Mouse (Mus musculus) heart, postnatal 0 days (tissue): ENCODE measurements around the gene Llcfc1. TPM values are rescaled to one million over a fixed set of nuclear protein-coding genes. Genes with fewer than 3 reads are reported as not detected.

Experiments
- ATAC-seq: fragments of 200-750 bp; cut with Nextera tagmentation; 2 replicates; pipeline ENCODE4 v1.8.0; 2017; ENCODE audit warnings: low read depth, moderate number of reproducible peaks, moderate library complexity; ENCODE audit not compliant: insufficient read depth
- DNase-seq: peaks from one replicate; pipeline ENCODE4 v3.0.0-alpha.2; 2016; ENCODE audit warnings: low spot score
- H3K27ac ChIP-seq: fragments of 300-500 bp; sonication (generic); 2 replicates; pipeline ENCODE4 v1.5.1; 2014; ENCODE audit warnings: low read depth, mild to moderate bottlenecking
- H3K27me3 ChIP-seq: fragments of 300-500 bp; sonication (generic); 2 replicates; pipeline ENCODE4 v1.6.1; 2014; ENCODE audit warnings: low read length, mixed read lengths; ENCODE audit not compliant: control insufficient read depth, insufficient read depth
- H3K36me3 ChIP-seq: fragments of 300-500 bp; sonication (generic); replicated peaks from 2 replicates; pipeline ENCODE4 v1.6.1; 2014; ENCODE audit warnings: low read length, mixed read lengths; ENCODE audit not compliant: control insufficient read depth, insufficient read depth
- H3K4me1 ChIP-seq: fragments of 300-500 bp; sonication (generic); 2 replicates; pipeline ENCODE4 v1.6.1; 2014; ENCODE audit warnings: antibody characterized with exemption; ENCODE audit not compliant: control insufficient read depth, insufficient read depth
- H3K4me2 ChIP-seq: fragments of 300-500 bp; sonication (generic); 2 replicates; pipeline ENCODE4 v1.6.1; 2014; ENCODE audit warnings: low read depth, mild to moderate bottlenecking, low read length, moderate library complexity
- H3K4me3 ChIP-seq: fragments of 300-500 bp; sonication (generic); 2 replicates; pipeline ENCODE4 v1.5.1; 2014; ENCODE audit warnings: low read depth, low read length
- H3K9ac ChIP-seq: fragments of 300-500 bp; sonication (generic); replicated peaks from 2 replicates; pipeline ENCODE4 v1.6.1; 2014; ENCODE audit warnings: low read depth, low read length, mixed read lengths
- H3K9me3 ChIP-seq: fragments of 300-500 bp; sonication (generic); replicated peaks from 2 replicates; pipeline ENCODE4 v1.6.1; 2016; ENCODE audit warnings: low read length; ENCODE audit not compliant: control insufficient read depth
- CTCF ChIP-seq: IDR thresholded peaks from 2 replicates; pipeline ENCODE4 v1.5.1; 2016; ENCODE audit warnings: antibody characterized with exemption, control low read depth, low read depth
- EP300 ChIP-seq: IDR thresholded peaks from 2 replicates; pipeline ENCODE4 v1.6.1; 2016; ENCODE audit warnings: antibody characterized with exemption, low read depth
- WGBS: fragments of 180-500 bp; shearing (Covaris S2); extraction: QIAGEN DNeasy Blood & Tissue Kit; methylation state at CpG from one replicate; pipeline ENCODE4 v1.1.7; 2014; 5-methylcytosine and 5-hydroxymethylcytosine counted together
- polyA plus RNA-seq: library from polyadenylated mRNA; unstranded; fragments of >200 nt; fragmentation: Nextera tagmentation; extraction: Ambion mirVana; gene quantifications from 2 replicates; pipeline ENCODE4 v1.2.1, GENCODE M21; 2015
- total RNA-seq: library from RNA; depleted of rRNA; stranded (reverse); fragments of >200 nt; gene quantifications from 2 replicates; pipeline ENCODE4 v1.2.3, GENCODE M21; 2014; ENCODE audit warnings: low replicate concordance; rRNA removed

The Llcfc1 gene
- total and polyA plus RNA-seq, 2 experiments from 2014 or later: not detected

DNA sequence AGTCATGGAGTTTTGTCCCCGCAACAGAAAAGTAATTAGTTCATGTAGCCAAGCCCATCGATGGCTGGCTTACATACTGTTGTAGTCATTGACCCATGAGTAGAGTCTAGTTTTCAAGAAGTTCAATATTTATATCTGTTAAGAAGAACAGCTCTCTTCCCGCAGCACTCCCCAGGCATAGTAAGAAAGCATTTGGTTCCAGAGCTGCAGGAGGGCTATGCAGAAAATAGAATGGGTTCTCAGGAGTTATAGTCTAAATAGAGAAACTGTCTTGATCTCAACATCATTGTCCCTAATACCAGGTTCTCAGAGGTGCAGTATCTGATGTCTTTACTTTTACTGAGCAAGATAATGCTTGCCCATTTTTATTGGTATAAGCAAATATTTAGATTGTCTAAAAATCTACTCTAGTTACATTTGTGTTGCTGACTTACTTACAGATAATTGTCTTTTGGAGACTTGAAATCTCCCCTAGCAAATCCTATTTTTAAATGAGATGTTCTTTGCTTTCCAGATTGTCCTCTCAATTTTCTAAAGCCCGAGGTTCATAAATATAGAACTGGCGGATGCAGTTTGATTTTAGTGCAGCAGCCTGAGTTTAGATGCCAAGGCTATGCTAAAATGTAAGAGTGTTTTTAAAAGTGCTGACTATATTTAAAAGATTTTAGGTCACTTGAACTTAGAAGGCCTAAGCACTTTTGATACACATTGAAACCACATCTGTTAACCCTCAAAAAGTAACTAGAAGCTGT is 50.7 kb downstream of the Llcfc1 start:
- Histone ChIP-seq H3K27me3 (no peaks in the 10 kb centered on the region), H3K4me1 (no peaks in the 10 kb centered on the region), H3K4me3 (no peak overlapping the region), H3K36me3 (no peaks in the 10 kb centered on the region), H3K9ac (no peak overlapping the region), H3K9me3 (no peaks in the 10 kb centered on the region), H3K27ac (no peak overlapping the region), H3K4me2 (no peak overlapping the region)
- no peak for ATAC-seq
- 75% methylated on average over 5 of the region's 5 CpGs for WGBS
- TF ChIP-seq EP300 (no peak), CTCF (no peak)
- no peak for DNase-seq

Other genes starting within 250 kb of the Llcfc1 start
- not detected in 2 replicates for gene Gm10334, start 238.3 kb upstream of the Llcfc1 start, total RNA-seq
- gene Gm10334, start 238.3 kb upstream of the Llcfc1 start, polyA plus RNA-seq: not detected in 2 replicates
- gene Prss1, start 225.5 kb upstream of the Llcfc1 start, total RNA-seq: not detected in 2 replicates
- gene Prss1, start 225.5 kb upstream of the Llcfc1 start, polyA plus RNA-seq: not detected in 2 replicates
- gene Prss2, start 162.6 kb upstream of the Llcfc1 start, total RNA-seq: not detected in 2 replicates
- not detected in 2 replicates for gene Prss2, start 162.6 kb upstream of the Llcfc1 start, polyA plus RNA-seq
- 2.1 and 5.6 TPM in 2 replicates for gene Ephb6, start 78.9 kb upstream of the Llcfc1 start, total RNA-seq
- gene Ephb6, start 78.9 kb upstream of the Llcfc1 start, polyA plus RNA-seq: 1.8 and 2.3 TPM in 2 replicates
- not detected in 2 replicates for gene Trpv6, start 48.0 kb upstream of the Llcfc1 start, total RNA-seq
- not detected in 2 replicates for gene Trpv6, start 48.0 kb upstream of the Llcfc1 start, polyA plus RNA-seq
- not detected in 2 replicates for gene Trpv5, start 3.7 kb upstream of the Llcfc1 start, total RNA-seq
- not detected in 2 replicates for gene Trpv5, start 3.7 kb upstream of the Llcfc1 start, polyA plus RNA-seq
- 0.12 and 2.1 TPM in 2 replicates for gene Kel, start 19.9 kb downstream of the Llcfc1 start, total RNA-seq
- gene Kel, start 19.9 kb downstream of the Llcfc1 start, polyA plus RNA-seq: 0.14 and 0.18 TPM in 2 replicates
- gene Olfr459, start 90.7 kb downstream of the Llcfc1 start, total RNA-seq: not detected in 2 replicates
- not detected in 2 replicates for gene Olfr459, start 90.7 kb downstream of the Llcfc1 start, polyA plus RNA-seq
- gene Pip, start 163.1 kb downstream of the Llcfc1 start, total RNA-seq: not detected in 2 replicates
- not detected in 2 replicates for gene Pip, start 163.1 kb downstream of the Llcfc1 start, polyA plus RNA-seq
- gene Sval2, start 168.6 kb downstream of the Llcfc1 start, total RNA-seq: not detected in 2 replicates
- gene Sval2, start 168.6 kb downstream of the Llcfc1 start, polyA plus RNA-seq: not detected in 2 replicates